Mouse (Mus musculus): ENCODE results near the gene St5. TPM values are rescaled to one million over a fixed set of nuclear protein-coding genes. Genes with fewer than 3 reads are reported as not detected.

Gene St5
- total and polyA plus RNA-seq, 3 experiments: 2.6 to 3.4 TPM; not detected in 1

DNA sequence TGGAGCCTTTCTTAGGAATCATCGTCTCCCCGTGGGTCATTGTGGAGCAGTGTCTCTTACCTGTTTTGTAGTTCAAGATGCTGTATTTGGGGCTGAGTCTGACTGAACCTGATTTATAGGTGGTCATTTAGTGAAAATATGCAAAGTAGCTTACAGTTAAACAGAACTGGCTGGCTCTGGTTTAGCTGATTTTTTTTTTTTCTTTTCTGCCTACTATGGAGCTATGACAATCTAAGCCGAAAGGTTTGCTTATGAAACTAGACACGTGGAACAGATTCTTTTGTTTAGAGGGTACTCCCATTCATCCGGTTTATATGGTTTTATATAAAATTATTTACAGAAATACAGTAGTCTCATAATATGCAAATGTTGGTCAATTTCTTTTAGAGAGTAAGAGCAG is 28.2 kb upstream of the St5 start, which contains the start of gene Ascl3:
TSS of gene Ascl3 (minus strand) at position 101 of the 400 bp plus-strand sequence.
- no peaks in the 10 kb centered on the region for H3K36me3 ChIP-seq (ENCODE audit: control insufficient read depth in 1 of 2, insufficient read depth in 2 of 2, low read length in 2 of 2)
- H3K4me1 ChIP-seq (ENCODE audit: control insufficient read depth in 1 of 2, insufficient read depth in 2 of 2, low read length in 2 of 2): peaks cover 0 to 2% of the 10 kb centered on the region in 2 experiments; a peak in 1 of 4 replicates
- no peaks in the 10 kb centered on the region for H3K9me3 ChIP-seq (replicated peaks; ENCODE audit: insufficient read depth, low read length)
- H3K79me2 ChIP-seq (ENCODE audit: control insufficient read depth, insufficient read depth, low read length, poor library complexity): no peaks in the 10 kb centered on the region
- no peak within 1 kb of the TSS for H3K9ac ChIP-seq (ENCODE audit: control insufficient read depth, low read depth, low read length, poor library complexity, severe bottlenecking)
- DNase-seq (ENCODE audit: low read depth, low spot score): no peak
- no peak within 1 kb of the TSS for H3K27ac ChIP-seq (ENCODE audit: control insufficient read depth, low read depth, low read length)
- TF ChIP-seq TAL1 (IDR thresholded peaks at IDR 0.05; ENCODE audit: low read length) (no peak), USF1 (IDR thresholded peaks at IDR 0.05; ENCODE audit: low read depth, low read length) (no peak), CHD1 (IDR thresholded peaks at IDR 0.05; ENCODE audit: low read depth, low read length) (no peak)
- H3K4me3 ChIP-seq (ENCODE audit: control insufficient read depth in 1 of 2, insufficient read depth in 1 of 2, low read depth in 2 of 2, low read length in 2 of 2): no peak within 1 kb of the TSS
- no peaks in the 10 kb centered on the region for H3K27me3 ChIP-seq (ENCODE audit: control insufficient read depth in 1 of 2, insufficient read depth in 2 of 2, low read length in 2 of 2)

DNA sequence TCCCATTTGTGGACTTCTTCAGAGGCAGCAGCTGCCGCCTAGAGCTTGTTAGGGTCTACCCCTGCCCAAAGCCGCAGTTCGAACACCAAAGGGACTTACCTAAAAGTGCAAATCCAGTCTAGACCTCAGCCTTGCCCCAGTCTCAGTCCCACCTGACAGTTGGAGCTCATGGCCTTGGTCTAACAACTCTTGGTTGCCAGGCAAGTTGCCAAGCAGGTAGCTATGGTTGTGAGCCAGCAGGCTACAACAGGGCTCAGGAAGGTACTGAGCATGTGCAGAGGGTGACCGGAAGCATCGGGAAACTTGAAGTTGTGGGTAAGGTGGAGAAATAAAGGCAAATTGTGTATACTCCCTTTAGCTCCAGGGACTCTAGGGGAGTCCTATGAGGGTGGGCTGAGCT is 20.3 kb upstream of the St5 start, which contains the start of gene BC051019:
TSS of gene BC051019 (minus strand) at position 154 of the 400 bp plus-strand sequence.
- no peak within 1 kb of the TSS for H3K4me3 ChIP-seq (ENCODE audit: control insufficient read depth in 1 of 2, insufficient read depth in 1 of 2, low read depth in 2 of 2, low read length in 2 of 2)
- DNase-seq (ENCODE audit: low read depth, low spot score): no peak
- no peak within 1 kb of the TSS for H3K9ac ChIP-seq (ENCODE audit: control insufficient read depth, low read depth, low read length, poor library complexity, severe bottlenecking)
- no peak for TF ChIP-seq UBTF (IDR thresholded peaks at IDR 0.05; ENCODE audit: borderline replicate concordance, insufficient read depth, low read depth, low read length)
- TF ChIP-seq CHD2 (IDR thresholded peaks at IDR 0.05; ENCODE audit: low read length): no peak
- TF ChIP-seq ZC3H11A (IDR thresholded peaks at IDR 0.05; ENCODE audit: low read depth, low read length): no peak
- TF ChIP-seq MYB (IDR thresholded peaks at IDR 0.05; ENCODE audit: low read depth, low read length): no peak
- no peak for TF ChIP-seq USF2 (IDR thresholded peaks at IDR 0.05; ENCODE audit: borderline replicate concordance in 1 of 2, insufficient read depth in 1 of 2, low read depth in 1 of 2, low read length in 2 of 2)
- no peak for TF ChIP-seq GATA1 (IDR thresholded peaks at IDR 0.05; ENCODE audit: low read depth, low read length)
- no peak for TF ChIP-seq E2F4 (IDR thresholded peaks at IDR 0.05; ENCODE audit: borderline replicate concordance, low read depth, low read length)
- TF ChIP-seq SMC3 (IDR thresholded peaks at IDR 0.05; ENCODE audit: low read depth, low read length): no peak
- TF ChIP-seq ETS1 (IDR thresholded peaks at IDR 0.05; ENCODE audit: low read depth, low read length): no peak
- no peak for TF ChIP-seq ZNF384 (IDR thresholded peaks at IDR 0.05; ENCODE audit: low read depth, low read length)
- no peak for TF ChIP-seq JUND (IDR thresholded peaks at IDR 0.05; ENCODE audit: low read depth, low read length)
- no peak within 1 kb of the TSS for H3K27ac ChIP-seq (ENCODE audit: control insufficient read depth, low read depth, low read length)
- no peaks in the 10 kb centered on the region for H3K27me3 ChIP-seq (ENCODE audit: control insufficient read depth in 1 of 2, insufficient read depth in 2 of 2, low read length in 2 of 2)
- H3K79me2 ChIP-seq (ENCODE audit: control insufficient read depth, insufficient read depth, low read length, poor library complexity): no peaks in the 10 kb centered on the region
- peaks cover 0 to 3% of the 10 kb centered on the region in 2 experiments; a peak in 2 of 4 replicates for H3K4me1 ChIP-seq (ENCODE audit: control insufficient read depth in 1 of 2, insufficient read depth in 2 of 2, low read length in 2 of 2)
- H3K36me3 ChIP-seq (ENCODE audit: control insufficient read depth in 1 of 2, insufficient read depth in 2 of 2, low read length in 2 of 2): no peaks in the 10 kb centered on the region; a peak in 1 of 4 replicates
- H3K9me3 ChIP-seq (replicated peaks; ENCODE audit: insufficient read depth, low read length): no peaks in the 10 kb centered on the region

DNA sequence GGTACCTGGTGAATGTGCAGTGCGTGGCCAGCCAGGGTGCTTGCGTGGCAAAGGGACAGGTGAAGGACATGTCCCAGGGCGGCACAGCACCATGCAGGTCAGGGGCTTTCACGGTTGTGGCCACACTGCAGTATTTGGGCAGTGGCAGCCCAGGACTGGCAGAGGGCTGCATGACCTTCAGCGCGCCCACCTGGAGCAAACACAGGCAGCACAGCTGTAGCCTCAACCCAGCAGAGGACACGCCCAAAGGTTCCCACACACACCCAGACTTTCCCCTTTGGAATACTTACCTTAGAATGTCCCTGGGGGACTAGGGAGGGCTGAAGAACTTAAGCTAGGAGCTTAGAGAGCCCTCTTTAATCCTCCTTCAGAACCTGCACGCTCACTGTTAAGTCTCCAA is 19.7 kb upstream of the St5 start:
- Histone ChIP-seq H3K9ac (ENCODE audit: control insufficient read depth, low read depth, low read length, poor library complexity, severe bottlenecking) (no peak overlapping the region), H3K27me3 (ENCODE audit: control insufficient read depth in 1 of 2, insufficient read depth in 2 of 2, low read length in 2 of 2) (no peaks in the 10 kb centered on the region), H3K36me3 (ENCODE audit: control insufficient read depth in 1 of 2, insufficient read depth in 2 of 2, low read length in 2 of 2) (no peaks in the 10 kb centered on the region; a peak in 1 of 4 replicates), H3K9me3 (replicated peaks; ENCODE audit: insufficient read depth, low read length) (no peaks in the 10 kb centered on the region), H3K27ac (ENCODE audit: control insufficient read depth, low read depth, low read length) (no peak overlapping the region), H3K79me2 (ENCODE audit: control insufficient read depth, insufficient read depth, low read length, poor library complexity) (no peaks in the 10 kb centered on the region), H3K4me1 (ENCODE audit: control insufficient read depth in 1 of 2, insufficient read depth in 2 of 2, low read length in 2 of 2) (peaks cover 0 to 3% of the 10 kb centered on the region in 2 experiments; a peak in 2 of 4 replicates), H3K4me3 (ENCODE audit: control insufficient read depth in 1 of 2, insufficient read depth in 1 of 2, low read depth in 2 of 2, low read length in 2 of 2) (no peak overlapping the region)
- TF ChIP-seq JUND (IDR thresholded peaks at IDR 0.05; ENCODE audit: low read depth, low read length): no peak
- TF ChIP-seq MAX (IDR thresholded peaks at IDR 0.05; ENCODE audit: low read length): no peak
- TF ChIP-seq UBTF (IDR thresholded peaks at IDR 0.05; ENCODE audit: borderline replicate concordance, insufficient read depth, low read depth, low read length): no peak
- no peak for TF ChIP-seq EP300 (IDR thresholded peaks at IDR 0.05; ENCODE audit: low read depth in 1 of 2, low read length in 2 of 2)
- TF ChIP-seq GABPA (IDR thresholded peaks at IDR 0.05; ENCODE audit: low read depth, low read length): no peak
- no peak for TF ChIP-seq ELF1 (IDR thresholded peaks at IDR 0.05; ENCODE audit: low read depth, low read length)
- no peak for DNase-seq (ENCODE audit: low read depth, low spot score)
